Mouse (Mus musculus): ENCODE measurements around the gene Shmt2.

- TF ChIP-seq POLR2A (IDR thresholded peaks at IDR 0.05; ENCODE audit: insufficient read depth, low read depth, low read length) (no peak), CTCF (IDR thresholded peaks at IDR 0.05; ENCODE audit: insufficient read depth, low read depth, low read length) (no peak)
Measured at GRCm38 (mm10) chr10:127534929-127535384, 12.7 kb upstream of the Shmt2 start.
